Mouse (Mus musculus) ovary, postnatal 14 days (tissue): ENCODE measurements around the gene S1pr2.
"Not testable (repeated sequence)": the region's sequence is repeated elsewhere in the genome, so short reads cannot be mapped to it uniquely, and the experiment has no call there.

Source experiments
- DNase-seq: peaks from one replicate; pipeline ENCODE4 v3.0.0; 2022; ENCODE audit warnings: low spot score

S1pr2 gene

GRCm38 (mm10) chr9:20976216-20976960 lies at the start of gene S1pr2:
S1pr2 (minus strand) TSS chr9:20976781.
- peak; percentile 73 for DNase-seq

GRCm38 (mm10) chr9:21025258-21025810 lies 48.8 kb upstream of the S1pr2 start:
- no peak for DNase-seq

DNA sequence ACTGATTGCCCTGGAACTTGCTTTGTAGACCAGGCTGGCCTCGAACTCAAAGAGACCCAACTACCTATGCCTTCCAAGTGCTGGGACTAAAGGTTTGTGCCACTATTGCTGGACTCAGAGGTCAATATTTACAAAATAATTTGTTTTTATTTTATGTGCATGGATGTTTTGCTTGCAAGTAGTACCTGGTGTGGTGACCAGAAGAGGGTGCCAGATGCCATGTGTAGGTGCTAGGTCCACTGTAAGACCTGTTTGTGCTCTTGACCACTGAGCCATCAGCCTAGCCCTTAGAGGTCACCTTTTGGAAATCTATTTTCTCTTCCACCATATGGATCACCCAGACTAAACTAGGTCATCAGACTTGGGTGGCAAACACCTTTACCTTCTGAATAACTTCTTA lies 46.1 kb upstream of the S1pr2 start:
- no peak for DNase-seq

- DNase-seq = no peak
These were observed 45.7 kb upstream of the S1pr2 start for GRCm38 (mm10) chr9:21022288-21022687.

DNA sequence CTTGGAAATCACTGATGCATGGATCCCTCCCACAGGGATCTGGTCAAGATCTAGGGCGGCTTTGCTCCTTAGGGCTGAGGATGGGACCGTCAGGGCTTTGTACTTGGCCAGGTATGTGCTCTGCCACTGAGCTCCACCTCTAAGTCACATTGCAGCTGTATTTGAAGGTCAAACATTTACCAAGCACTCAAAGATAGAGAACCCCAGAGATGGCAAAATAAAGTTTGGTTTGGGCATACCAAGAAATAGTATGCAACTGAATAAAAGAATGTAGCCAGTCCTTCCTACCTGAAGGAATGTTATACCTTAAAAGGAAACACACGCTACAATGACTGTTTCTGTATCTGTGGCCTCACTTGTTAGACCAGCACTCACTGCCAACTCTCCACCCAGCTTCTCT lies 44.8 kb upstream of the S1pr2 start:
- DNase-seq = no peak

GRCm38 (mm10) chr9:21018600-21018999 lies 42.0 kb upstream of the S1pr2 start:
- no peak for DNase-seq

DNA sequence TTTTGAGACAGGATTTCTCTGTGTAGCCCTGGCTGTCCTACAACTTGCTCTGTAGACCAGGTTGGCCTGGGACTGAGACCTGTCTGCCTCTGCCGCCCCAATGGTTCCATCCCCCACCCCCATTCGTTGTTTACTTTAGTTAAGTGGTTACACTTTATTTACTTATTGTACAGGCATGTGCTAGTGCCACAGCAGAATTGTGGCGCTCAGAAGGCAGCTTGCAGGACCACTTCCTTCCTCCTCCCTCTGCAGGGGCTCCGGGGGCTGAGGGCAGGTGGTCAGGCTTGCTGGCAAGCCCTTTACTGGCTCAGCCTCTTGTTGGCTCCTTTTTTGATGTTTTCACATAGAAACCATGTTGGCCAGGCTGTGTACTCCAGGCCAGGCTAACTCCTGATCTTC lies 40.6 kb upstream of the S1pr2 start:
- DNase-seq = no peak

- DNase-seq = no peak
These were observed 40.0 kb upstream of the S1pr2 start for GRCm38 (mm10) chr9:21016331-21017176.

DNA sequence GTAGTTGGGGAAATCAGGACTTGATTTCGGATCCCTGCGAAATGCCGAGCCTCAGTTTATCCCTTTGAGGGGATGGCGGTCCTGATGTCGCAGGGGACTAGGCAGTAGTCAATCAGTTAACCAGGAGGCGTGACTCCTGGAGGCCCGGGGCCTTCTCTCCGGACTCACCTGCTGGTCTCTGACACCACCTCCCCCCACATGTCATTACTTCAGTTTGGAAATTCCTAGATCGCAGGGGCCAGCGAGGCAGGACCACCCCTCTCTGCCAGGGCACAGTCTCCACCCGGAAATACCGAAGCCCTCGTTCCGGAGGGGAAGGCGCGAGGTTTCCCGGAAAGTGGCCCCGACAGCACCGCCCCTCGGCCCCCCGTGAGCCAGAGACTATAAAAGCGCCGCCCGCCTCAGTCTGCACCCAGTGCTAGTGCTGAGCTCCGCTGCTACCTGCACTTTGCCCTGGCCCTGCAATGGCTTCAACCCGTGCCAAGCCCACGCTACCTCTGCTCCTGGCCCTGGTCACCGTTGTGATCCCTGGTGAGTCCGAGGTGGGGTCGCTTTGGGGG lies 39.1 kb upstream of the S1pr2 start, which contains the start of gene Icam1:
Gene Icam1, plus strand, starts transcription at position 415 of the 560 bp plus-strand sequence.
- peak; percentile 58 for DNase-seq

GRCm38 (mm10) chr9:21014691-21015570 lies 38.4 kb upstream of the S1pr2 start:
- no peak for DNase-seq

DNA sequence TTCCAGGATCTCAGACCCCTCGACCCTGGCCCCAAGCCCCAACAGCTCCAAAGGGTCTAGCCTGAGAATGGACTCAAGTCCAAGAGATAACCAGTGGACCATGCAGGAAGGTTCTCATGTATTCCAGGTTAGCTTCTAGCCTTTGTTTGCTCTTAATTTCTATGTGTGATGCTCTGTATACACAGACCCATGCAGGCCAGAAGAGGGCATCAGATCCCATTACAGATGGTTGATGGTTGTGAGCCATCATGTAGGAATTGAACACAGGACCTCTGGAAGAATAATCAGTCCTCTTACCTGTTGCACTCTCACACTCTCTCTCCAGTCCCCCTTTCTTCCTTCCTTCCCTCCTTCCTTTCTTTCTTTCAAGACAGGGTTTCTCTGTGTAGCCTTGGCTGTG lies 35.8 kb upstream of the S1pr2 start:
- no peak for DNase-seq

DNA sequence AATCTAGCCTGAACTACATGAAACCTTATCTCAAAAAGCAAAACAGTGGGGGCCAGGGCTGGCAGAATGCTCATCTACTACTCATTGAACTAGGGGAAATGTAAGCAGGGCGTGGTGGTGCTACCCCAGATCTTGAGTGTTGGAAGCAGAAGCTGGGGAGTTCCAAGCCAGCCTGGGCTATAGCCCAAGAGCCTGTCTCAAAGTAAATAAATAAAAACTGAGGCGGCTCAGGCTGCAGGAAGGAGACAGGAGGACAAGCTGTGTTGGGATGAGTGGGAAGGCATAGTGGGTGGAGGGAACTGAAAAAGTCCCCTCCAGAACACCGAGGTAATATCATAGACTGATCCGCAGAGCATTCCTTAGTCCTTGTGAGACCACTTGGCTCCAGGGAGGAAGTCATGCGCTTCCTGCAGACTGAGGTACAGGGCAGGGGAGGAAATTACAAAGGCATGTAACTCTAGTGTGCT lies 35.3 kb upstream of the S1pr2 start:
- DNase-seq = no peak

DNA sequence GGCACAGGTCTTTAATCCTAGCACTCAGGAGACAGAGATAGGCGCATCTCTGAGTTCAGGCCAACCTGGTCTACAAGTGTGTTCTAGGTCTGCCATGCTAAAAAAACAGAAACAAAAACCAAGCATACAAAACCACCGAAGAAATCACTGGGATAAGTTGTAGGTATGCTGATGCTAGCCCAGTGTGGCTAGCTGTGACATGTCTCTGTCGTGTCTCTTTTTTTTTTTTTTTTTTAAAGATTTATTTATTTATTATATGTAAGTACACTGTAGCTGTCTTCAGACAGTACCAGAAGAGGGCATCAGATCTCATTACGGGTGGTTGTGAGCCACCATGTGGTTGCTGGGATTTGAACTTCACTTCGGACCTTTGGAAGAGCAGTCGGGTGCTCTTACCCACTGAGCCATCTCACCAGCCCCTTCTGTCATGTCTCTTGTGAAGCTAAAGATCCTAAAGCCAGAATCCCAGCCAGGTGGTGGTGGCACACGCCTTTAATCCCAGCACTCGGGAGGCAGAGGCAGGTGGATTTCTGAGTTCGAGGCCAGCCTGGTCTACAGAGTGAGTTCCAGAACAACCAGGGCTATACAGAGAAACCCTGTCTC lies 34.5 kb upstream of the S1pr2 start:
- DNase-seq = not testable (repeated sequence)

GRCm38 (mm10) chr9:21010362-21010761 lies 33.8 kb upstream of the S1pr2 start:
- DNase-seq = no peak

DNA sequence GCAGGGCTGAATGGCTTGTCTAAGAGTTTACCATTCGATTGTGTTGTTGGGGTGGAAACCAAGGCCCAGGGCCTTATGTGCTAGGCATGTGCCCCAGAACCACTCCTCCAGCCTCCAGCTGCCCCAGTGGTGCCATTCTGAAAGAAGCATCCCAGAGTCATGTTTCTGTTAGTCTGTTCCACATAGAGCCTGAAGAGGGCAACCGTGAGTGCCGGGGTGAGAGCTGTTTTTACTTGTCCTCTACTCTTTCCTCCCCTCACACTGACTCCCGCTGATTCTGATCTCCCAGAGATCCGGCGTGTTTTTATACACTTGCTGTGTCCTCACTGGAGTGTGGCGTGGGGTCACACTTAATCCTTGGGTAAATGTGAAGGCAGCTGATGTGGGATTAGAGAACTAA lies 31.4 kb upstream of the S1pr2 start:
- DNase-seq = no peak

DNA sequence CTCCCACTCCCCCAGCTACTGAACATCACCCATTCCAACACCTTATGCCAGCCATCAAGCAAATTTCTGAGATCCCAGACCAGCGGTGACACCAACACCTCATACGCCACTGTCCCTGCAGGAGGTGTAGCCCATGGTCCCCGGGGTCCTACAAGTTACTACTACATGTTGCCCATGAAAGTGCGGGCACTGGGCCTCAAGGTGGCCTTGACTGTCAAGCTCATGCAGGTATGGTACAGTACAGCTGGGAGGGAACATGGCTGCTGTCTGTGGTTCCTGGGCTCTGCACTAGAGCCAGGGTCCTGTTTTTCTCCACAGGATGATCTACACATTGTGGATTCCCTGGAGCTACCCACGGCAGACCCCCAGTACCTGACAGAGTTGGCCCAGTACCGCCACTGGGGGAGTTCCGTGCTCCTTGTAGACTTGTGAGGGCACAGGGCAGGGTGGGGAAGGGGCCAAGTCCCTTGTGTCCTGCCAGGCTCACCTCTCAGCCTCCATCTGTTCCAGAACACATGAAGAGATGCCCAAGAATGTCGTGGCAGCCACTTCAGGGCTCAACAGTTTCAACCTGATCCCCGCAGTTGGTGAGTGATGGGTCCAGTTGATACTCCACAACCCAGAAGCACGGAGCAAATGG lies 30.9 kb upstream of the S1pr2 start:
- no peak for DNase-seq

- peak; percentile 87 for DNase-seq
These were observed 26.3 kb upstream of the S1pr2 start, which contains the start of gene Mrpl4 for GRCm38 (mm10) chr9:21002627-21003551. Mrpl4 (plus strand) TSS chr9:21002738.

DNA sequence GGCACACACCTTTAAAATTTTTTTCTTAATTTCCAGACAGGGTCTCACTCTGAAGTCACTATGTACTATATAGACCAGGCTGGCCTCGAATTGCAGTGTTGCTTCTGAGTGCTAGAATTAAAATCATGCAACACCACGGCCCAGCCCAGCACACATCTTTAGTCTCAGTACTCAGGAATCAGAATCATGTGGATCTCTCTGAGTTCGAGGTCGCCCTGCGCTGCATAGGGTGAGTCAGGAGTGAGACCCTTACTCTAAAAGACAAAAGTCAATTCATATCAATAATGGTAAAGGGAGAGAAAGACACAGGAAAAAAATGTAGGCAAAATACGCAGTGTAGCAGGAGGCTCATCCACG lies 25.7 kb upstream of the S1pr2 start:
- DNase-seq = no peak

DNA sequence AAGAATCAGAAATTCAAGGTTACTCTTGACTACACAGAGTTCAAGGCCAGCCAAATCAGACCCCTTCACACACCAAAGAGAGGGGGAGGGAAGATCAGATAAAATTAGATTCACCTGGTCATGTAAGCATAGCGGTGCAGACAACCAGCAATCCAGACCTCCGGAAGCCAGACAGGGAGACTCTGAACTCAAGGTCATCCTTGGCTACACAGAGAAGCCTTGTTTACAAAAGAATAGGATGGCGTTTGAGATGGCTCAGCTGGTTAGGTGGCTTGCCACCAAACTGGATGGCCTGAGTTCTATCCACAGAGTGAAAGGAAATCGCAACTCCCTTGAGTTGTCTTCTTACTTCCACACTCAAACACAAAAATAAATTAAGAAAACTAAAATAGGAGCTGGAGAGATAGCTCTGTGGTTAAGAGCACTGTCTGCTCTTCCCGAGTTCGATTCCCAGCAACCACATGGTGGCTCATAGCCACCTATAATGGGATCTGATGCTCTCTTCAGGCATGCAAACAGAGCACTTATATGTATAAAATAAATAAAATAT lies 25.1 kb upstream of the S1pr2 start:
- no peak for DNase-seq
